Mouse (Mus musculus): ENCODE data around the gene Emd. TPM values are rescaled to one million over a fixed set of nuclear protein-coding genes. Genes with fewer than 3 reads are reported as not detected.
A peak's percentile ranks its signal among the peaks of the same experiment; 100 is the strongest.

Gene Emd
- polyA plus RNA-seq, 1 experiment from 2014 or later, result 16.3 TPM

DNA sequence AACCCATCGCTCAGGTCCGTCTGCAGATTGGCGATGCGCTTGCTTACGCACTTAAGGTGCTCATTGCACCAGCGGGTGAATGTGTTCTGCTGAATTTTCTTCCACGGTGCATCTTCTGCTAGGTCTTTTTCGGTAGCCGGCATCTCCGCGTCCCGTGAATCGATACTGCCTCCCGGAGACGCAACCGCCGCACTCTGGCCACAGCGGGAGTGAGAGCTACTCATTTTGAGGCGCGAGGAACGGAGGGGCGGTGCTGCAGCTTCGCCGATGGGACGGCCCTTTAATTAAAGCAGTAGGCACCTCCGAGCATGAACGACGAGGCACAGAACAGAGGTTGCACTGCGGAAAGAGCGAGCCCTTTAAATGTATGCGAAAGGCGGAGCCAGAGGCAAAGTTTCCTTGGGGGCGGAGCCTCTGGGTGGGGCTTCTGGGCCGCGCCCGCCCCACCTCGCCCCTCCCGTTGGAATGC is 8.2 kb upstream of the Emd start:
- H3K4me3 ChIP-seq, result peak overlapping the region; percentile 58
- H3K9ac ChIP-seq, result peak overlapping the region; percentile 85
- H3K27ac ChIP-seq (replicated peaks), result peak overlapping the region; percentile 90
- H3K27me3 ChIP-seq, result no peaks in the 10 kb centered on the region
- 22% methylated on average over 38 of the region's 38 CpGs for WGBS
- H3K4me1 ChIP-seq (replicated peaks), result peaks cover 25% of the 10 kb centered on the region
- H3K4me2 ChIP-seq, result peak overlapping the region; percentile 61
- H3K9me3 ChIP-seq, result no peaks in the 10 kb centered on the region
- H3K36me3 ChIP-seq, result peaks cover 22% of the 10 kb centered on the region
- ATAC-seq (ENCODE audit: low read depth), result peak; percentile 95

DNA sequence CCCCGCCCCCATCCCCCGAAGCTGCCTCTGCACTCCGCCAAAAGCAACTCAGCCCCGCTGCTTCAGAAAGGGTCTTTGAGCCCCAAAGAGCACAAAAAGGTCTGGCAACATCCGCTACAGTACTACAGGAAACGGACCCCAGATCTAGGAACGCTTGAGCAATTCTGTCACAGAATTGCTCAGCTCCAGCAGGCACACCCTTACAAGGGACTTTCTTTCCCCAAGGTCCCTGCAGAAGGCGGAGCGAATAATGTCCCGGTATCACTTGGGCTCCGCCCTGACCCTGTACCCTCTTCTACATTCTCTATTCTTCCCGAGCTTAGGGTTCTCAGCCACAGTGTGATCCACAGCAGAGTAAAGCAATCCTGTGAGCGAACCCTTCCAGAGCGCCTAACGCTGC is 7.8 kb upstream of the Emd start:
- H3K27me3 ChIP-seq, result no peaks in the 10 kb centered on the region
- H3K4me3 ChIP-seq, result peak overlapping the region; percentile 58
- peaks cover 17% of the 10 kb centered on the region for H3K36me3 ChIP-seq
- peak overlapping the region; percentile 51 for H3K4me2 ChIP-seq
- WGBS, result 26% methylated on average over 15 of the region's 15 CpGs
- peak; percentile 22 for ATAC-seq (ENCODE audit: low read depth)
- H3K9me3 ChIP-seq, result no peaks in the 10 kb centered on the region
- peak overlapping the region; percentile 72 for H3K27ac ChIP-seq (replicated peaks)
- H3K9ac ChIP-seq, result peak overlapping the region; percentile 58
- peaks cover 25% of the 10 kb centered on the region for H3K4me1 ChIP-seq (replicated peaks)

DNA sequence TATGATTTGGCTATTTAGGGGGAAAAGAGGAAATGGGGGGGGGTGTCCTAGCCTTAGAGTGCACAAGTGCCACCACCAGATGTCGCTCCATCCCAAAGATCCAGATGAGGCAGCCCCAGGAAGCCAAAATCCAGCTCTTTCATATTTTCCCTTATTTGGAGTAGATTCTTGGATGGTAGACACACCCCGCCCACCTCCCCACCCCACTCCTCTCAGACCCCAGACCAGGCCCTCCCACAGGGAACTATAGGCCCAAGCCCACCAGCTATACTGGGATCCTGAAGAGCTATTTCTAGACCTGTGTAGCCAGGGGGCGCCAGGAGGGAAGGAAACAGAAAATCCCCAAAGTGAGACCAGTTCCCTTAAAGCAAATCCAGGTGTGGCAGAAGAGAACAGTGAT is 5.8 kb upstream of the Emd start:
- no peaks in the 10 kb centered on the region for H3K9me3 ChIP-seq
- no peak for ATAC-seq (ENCODE audit: low read depth)
- peaks cover 13% of the 10 kb centered on the region for H3K4me1 ChIP-seq (replicated peaks)
- no peak overlapping the region for H3K4me3 ChIP-seq
- no peaks in the 10 kb centered on the region for H3K27me3 ChIP-seq
- no peak overlapping the region for H3K27ac ChIP-seq (replicated peaks)
- H3K9ac ChIP-seq, result no peak overlapping the region
- peak overlapping the region; percentile 58 for H3K4me2 ChIP-seq
- 13% methylated on average over 3 of the region's 3 CpGs for WGBS
- no peaks in the 10 kb centered on the region for H3K36me3 ChIP-seq

DNA sequence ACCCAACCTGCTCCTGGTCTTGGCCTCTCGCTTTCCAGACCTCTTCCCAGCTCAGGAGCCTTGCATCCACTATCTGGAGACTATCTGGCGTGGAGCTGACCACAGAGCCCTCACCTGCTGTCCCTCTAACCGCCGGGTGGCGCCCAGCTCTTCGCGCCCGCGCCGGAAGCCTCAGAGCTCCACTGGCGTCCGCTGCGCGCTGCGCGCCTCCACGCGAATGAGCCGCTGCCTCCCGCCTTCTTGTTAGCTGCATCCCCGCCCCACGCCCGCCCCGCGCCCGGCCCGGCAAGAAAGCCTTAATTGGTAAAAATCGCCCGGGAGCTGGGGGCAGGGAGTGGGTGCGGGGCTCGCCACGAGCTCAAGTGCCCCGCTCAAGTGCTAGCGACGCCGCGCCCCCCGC is 4.9 kb upstream of the Emd start, which contains the start of gene Flna:
Gene Flna (minus strand): TSS at position 206 of the 400 bp plus-strand sequence.
- H3K36me3 ChIP-seq, result no peaks in the 10 kb centered on the region
- peak within 1 kb of the TSS; percentile 58 for H3K4me2 ChIP-seq
- no peaks in the 10 kb centered on the region for H3K27me3 ChIP-seq
- WGBS, result 24% methylated on average over 38 of the region's 38 CpGs
- peak within 1 kb of the TSS; percentile 56 for H3K27ac ChIP-seq (replicated peaks)
- ATAC-seq (ENCODE audit: low read depth), result no peak
- H3K9me3 ChIP-seq, result no peaks in the 10 kb centered on the region
- peak within 1 kb of the TSS; percentile 42 for H3K4me3 ChIP-seq
- H3K4me1 ChIP-seq (replicated peaks), result peaks cover 6% of the 10 kb centered on the region; the same call in 1 of the 2 replicates
- H3K9ac ChIP-seq, result peak within 1 kb of the TSS; percentile 67

DNA sequence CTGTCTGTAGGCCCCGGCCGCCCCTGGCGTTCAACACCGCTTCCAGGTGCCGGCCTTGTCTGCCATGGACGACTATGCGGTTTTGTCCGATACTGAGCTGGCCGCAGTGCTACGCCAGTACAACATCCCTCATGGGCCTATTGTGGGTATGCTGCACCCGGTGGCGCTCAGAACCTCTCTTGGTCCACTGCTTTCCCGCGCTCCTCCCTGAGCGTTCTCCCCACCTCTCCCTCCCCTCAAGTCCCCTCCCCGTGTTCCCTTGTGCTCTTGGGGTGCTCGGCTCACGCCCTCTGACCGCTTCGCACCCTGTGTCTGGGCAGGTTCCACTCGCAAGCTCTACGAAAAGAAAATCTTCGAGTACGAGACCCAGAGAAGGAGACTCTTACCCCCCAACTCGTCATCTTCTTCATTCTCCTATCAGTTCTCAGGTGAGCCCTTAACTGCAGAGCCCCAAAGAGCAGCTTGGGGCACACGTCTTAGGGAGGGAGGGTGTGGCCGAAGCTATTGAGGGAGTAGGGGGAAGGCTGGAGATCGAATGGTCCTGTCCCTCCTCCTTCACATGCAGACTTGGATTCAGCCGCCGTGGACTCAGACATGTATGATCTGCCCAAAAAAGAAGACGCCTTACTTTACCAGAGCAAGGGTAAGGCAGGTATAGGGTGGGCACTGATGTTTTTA is 540 bp downstream of the Emd start:
- H3K9me3 ChIP-seq, result no peaks in the 10 kb centered on the region
- 30% methylated on average over 31 of the region's 31 CpGs for WGBS
- H3K27me3 ChIP-seq, result no peaks in the 10 kb centered on the region
- H3K4me3 ChIP-seq, result peak overlapping the region; percentile 56
- 0 out of 2 replicates have a peak, but pooled peaks cover 25% of the 10 kb centered on the region for H3K36me3 ChIP-seq
- ATAC-seq (ENCODE audit: low read depth), result peak; percentile 75
- peaks cover 6% of the 10 kb centered on the region for H3K4me1 ChIP-seq (replicated peaks)
- peak overlapping the region; percentile 70 for H3K4me2 ChIP-seq
- H3K27ac ChIP-seq (replicated peaks), result peak overlapping the region; percentile 93
- peak overlapping the region; percentile 81 for H3K9ac ChIP-seq

DNA sequence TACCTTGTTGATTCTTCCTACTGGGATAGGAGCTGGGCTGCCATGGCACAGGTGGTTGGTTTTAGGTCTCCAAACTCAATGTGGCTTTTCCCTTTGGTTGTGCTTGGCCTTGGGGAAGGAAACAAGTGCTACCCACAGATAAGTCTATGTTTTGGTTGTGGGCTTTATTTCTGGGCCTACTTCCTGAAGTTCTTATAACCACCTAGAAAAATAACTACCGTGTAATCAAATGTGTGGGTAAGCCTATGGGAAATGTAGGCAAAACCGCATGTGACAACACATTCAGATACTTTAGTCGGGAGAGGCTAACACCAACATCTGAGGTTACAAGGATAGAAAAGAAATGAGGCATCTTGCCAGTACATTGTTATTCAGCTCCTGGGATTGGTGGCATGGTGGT is 3.3 kb downstream of the Emd start:
- no peaks in the 10 kb centered on the region for H3K27me3 ChIP-seq
- H3K4me3 ChIP-seq, result no peak overlapping the region
- no peaks in the 10 kb centered on the region for H3K9me3 ChIP-seq
- H3K36me3 ChIP-seq, result 0 out of 2 replicates have a peak, but pooled peaks cover 25% of the 10 kb centered on the region
- peaks cover 6% of the 10 kb centered on the region for H3K4me1 ChIP-seq (replicated peaks)
- H3K9ac ChIP-seq, result no peak overlapping the region
- no peak for ATAC-seq (ENCODE audit: low read depth)
- H3K27ac ChIP-seq (replicated peaks), result no peak overlapping the region
- WGBS, result 91% methylated on average over 3 of the region's 3 CpGs
- no peak overlapping the region for H3K4me2 ChIP-seq

DNA sequence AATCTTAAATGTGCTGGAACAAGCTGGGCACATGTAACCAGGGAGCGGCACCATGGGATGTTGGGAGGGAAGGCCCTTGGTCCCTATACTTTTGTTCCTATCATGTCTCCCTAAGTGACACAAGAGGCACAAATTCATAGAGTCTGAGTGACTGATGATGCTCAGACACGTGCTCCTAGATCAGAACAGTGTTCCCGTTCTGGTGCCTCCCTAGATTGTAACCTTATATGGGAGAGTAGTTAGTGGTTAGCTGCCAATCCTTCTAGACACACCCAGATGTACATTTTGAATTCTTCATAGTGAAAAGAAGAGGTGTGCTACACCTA is 15.2 kb downstream of the Emd start:
- Histone ChIP-seq H3K27ac (replicated peaks) (peak overlapping the region; percentile 96), H3K9ac (peak overlapping the region; percentile 68), H3K4me3 (peak overlapping the region; percentile 62), H3K36me3 (peaks cover 12% of the 10 kb centered on the region), H3K27me3 (no peaks in the 10 kb centered on the region), H3K9me3 (no peaks in the 10 kb centered on the region), H3K4me2 (peak overlapping the region; percentile 56), H3K4me1 (replicated peaks) (peaks cover 16% of the 10 kb centered on the region)
- peak; percentile 21 for ATAC-seq (ENCODE audit: low read depth)
- 19% methylated on average over 3 of the region's 3 CpGs for WGBS

DNA sequence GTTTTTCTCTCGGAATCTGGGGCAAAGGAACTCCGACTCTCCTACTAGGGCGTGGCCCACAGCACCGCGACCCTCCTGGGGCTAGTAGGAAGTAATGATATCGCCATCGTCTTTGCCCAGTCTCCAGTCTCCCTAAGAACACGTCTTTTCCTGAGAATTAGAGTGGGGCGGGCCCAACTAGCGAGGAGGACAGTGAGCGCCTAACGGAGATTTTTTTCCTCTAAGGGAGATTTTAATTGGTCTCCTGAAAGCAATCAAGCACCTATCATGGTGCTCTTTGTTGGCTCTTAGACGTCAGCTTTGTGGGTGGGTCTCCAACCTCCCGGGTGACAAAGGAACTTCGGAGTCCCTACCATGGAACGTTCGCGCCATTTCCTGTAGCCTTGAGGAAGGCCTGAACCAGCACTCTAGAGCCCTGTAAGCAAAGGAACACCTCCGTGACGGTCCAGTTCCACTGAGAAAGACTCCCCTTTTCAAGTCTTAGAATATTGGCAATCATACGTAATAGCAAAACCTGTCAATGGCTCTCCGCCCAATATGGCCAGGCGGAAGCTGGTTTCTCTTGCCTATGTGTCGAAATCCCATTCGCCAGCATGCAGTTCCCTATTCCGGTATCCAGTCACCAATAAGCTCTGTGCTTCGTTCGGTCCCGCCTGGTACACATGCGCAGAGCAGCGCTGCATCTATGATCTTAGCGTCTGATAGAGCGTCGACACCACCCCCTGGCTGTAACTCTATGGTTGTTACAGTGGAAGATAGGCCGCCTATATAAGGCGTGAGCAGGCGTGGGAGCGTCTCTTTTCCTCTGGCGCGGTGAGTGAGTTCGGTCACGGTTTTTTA is 15.8 kb downstream of the Emd start, which contains the start of gene Rpl10:
Gene Rpl10 (plus strand): TSS at position 751 of the 840 bp plus-strand sequence.
- H3K9ac ChIP-seq, result peak within 1 kb of the TSS; percentile 82
- 22% methylated on average over 42 of the region's 42 CpGs for WGBS
- ATAC-seq (ENCODE audit: low read depth), result peak; percentile 96
- peak within 1 kb of the TSS; percentile 96 for H3K27ac ChIP-seq (replicated peaks)
- H3K36me3 ChIP-seq, result peaks cover 12% of the 10 kb centered on the region
- H3K4me3 ChIP-seq, result peak within 1 kb of the TSS; percentile 62
- peak within 1 kb of the TSS; percentile 68 for H3K4me2 ChIP-seq
- H3K9me3 ChIP-seq, result no peaks in the 10 kb centered on the region
- H3K27me3 ChIP-seq, result no peaks in the 10 kb centered on the region
- H3K4me1 ChIP-seq (replicated peaks), result peaks cover 16% of the 10 kb centered on the region

DNA sequence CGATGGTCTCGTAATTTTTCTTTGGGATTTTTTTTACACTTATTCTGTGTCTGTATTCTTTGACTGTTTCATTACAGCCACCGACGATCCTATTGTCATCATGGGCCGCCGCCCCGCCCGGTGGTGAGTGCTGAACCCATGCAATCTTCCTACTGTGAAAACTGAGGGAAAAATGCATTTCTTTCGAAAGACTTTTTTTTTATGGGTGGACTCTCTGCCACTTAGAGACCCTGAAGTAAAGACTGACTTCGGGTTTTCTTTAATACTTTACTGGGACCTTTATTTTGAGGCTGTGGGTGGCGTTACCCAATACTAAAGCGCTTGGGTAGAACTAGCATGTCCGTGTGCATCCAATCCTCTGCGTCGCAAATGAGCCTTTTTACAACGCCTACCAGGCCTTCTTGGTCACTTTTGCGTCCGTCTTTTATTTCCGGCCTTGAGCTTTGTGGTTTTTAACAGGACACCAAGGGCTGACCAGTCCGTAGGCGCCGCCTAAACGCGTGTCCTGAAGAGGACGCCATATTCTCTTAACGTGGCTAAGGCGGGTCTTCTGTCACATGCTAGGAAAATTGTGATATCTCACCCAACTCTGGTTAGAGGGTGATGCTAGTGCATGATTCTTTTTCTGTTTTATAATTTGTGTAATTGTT is 16.5 kb downstream of the Emd start:
- WGBS, result 22% methylated on average over 27 of the region's 27 CpGs
- Histone ChIP-seq H3K4me1 (replicated peaks) (peaks cover 16% of the 10 kb centered on the region), H3K4me2 (peak overlapping the region; percentile 68), H3K36me3 (peaks cover 12% of the 10 kb centered on the region), H3K27me3 (no peaks in the 10 kb centered on the region), H3K9me3 (no peaks in the 10 kb centered on the region), H3K9ac (peak overlapping the region; percentile 82), H3K4me3 (peak overlapping the region; percentile 62), H3K27ac (replicated peaks) (peak overlapping the region; percentile 56)
- 0 out of 2 replicates have a peak, but pooled peaks have one; percentile 0 for ATAC-seq (ENCODE audit: low read depth)

DNA sequence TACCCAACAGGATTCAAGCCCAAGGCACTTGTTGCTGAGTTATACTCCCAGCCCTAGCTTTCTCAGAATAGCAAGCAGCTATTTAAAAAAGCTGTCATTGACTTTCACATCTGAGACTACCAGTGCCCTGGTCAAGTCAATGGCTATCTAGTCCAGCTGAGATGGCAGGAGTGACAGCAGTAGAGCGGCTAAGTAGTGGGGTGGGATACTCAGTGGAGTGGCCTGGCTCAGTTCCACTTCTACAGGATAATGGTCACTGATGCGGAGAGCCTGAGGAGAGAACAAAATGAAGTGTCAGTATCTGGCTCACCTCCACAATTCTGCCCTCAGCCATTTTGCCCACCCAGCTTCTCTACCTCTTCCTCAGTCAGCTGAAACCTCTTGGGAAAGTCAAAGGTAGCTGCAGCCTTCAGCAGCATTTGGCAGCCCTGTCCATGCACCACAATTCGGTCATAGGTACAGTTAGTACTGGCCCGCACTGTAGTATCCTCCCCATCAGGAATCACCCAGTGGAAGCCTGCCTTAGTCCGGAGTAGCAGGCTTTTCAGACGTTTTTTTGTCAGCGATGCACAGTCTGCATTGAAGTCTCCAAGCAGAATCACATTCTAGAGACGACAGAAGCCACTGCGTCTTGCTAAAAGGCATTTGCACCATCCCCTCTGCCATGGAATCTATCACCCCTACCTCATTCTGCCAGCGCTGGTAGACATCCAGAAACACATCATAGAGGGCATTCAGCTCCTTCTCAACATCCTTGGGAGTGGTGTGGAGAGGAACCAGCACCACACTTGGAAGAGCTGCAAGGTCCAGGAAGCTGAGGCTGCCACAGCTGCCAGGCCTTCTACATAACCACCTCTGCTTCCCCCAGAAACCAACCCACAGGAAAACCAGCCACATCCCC is 19.2 kb downstream of the Emd start:
- WGBS, result 29% methylated on average over 10 of the region's 10 CpGs
- H3K4me2 ChIP-seq, result no peak overlapping the region

DNA sequence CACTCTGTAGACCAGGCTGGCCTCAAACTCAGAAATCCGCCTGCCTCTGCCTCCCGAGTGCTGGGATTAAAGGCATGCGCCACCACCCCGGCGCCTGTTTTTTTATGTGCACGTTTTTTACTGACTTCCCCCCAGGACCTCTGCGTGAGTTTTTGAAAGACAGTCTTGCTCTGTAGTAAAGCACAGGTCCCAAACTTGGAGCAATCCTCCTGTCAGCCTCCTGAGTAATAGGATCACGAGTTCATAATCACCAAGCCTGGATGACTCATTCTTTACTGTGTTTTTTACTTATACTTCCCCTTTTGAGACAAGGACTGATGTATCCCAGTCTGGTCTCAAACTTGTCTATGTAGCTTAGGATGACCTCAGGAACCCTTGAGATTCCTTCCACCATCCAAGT is 23.4 kb downstream of the Emd start:
- H3K4me2 ChIP-seq, result no peak overlapping the region
- 0 out of 2 replicates have a peak, but pooled peaks cover 10% of the 10 kb centered on the region for H3K4me1 ChIP-seq (replicated peaks)
- no peak for ATAC-seq (ENCODE audit: low read depth)
- 73% methylated on average over 8 of the region's 8 CpGs for WGBS
- 0 out of 2 replicates have a peak, but pooled peaks cover 3% of the 10 kb centered on the region for H3K36me3 ChIP-seq
- no peaks in the 10 kb centered on the region for H3K9me3 ChIP-seq
- no peak overlapping the region for H3K27ac ChIP-seq (replicated peaks)
- H3K27me3 ChIP-seq, result no peaks in the 10 kb centered on the region
- no peak overlapping the region for H3K4me3 ChIP-seq
- H3K9ac ChIP-seq, result no peak overlapping the region

More for the DNA sequence above, 19.2 kb downstream of the Emd start:
- Histone ChIP-seq H3K9ac (no peak overlapping the region), H3K27me3 (no peaks in the 10 kb centered on the region), H3K4me3 (no peak overlapping the region), H3K4me1 (replicated peaks) (peaks cover 16% of the 10 kb centered on the region), H3K9me3 (no peaks in the 10 kb centered on the region), H3K36me3 (peaks cover 12% of the 10 kb centered on the region), H3K27ac (replicated peaks) (no peak overlapping the region)
- no peak for ATAC-seq (ENCODE audit: low read depth)
